Mouse (Mus musculus) urinary bladder, postnatal 4 days (tissue): ENCODE measurements around the gene Hmgn5.

ENCODE experiments used
- DNase-seq, 2 experiments: peaks; one replicate each; pipeline ENCODE4 v3.0.0; 2021 to 2022; ENCODE audit warnings: low spot score in 2 of 2

The Hmgn5 gene

DNA sequence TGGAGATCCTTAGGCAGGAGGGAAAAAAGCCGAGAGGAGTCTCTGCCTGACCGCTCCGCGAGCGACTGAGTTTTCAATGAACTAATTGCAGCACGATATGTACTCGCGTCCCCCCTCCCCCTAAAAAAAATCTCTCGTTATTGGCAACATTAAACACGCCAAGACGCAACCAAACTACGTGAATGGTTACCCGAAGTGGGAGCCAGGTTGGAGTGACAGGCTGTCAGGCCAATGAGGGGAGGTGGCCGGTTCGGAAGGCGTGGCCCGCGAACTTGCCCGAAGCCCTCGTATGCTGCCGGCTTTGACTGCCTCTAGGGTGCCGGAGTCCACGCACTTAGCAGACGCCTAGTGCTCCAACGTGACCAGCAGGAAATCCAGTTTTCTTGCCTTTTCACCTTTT lies at the start of gene Hmgn5:
TSS of gene Hmgn5 (minus strand) at position 122 of the 400 bp plus-strand sequence.
- peak; percentile 89 to 94 for DNase-seq

GRCm38 (mm10) chrX:109047773-109048172 lies 34.6 kb upstream of the Hmgn5 start:
- DNase-seq: no peak

DNA sequence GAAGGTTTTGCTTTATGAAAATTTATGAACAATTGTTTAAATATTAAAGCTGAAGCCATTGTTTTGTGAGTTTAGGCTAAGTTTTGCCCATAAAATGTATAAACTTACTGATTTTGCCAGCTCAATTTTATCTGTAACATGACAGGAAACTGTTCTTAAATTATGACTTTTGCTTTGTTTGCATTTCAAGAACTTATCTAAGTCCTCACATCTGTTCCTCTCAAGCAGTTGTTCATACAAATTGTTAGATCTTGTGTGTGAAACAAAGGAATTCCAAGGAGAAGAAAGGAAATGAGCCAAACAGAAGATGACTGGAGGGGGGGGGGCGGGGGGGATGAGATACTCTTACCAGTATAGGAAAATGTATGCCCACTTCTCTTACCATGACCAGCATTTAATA lies 13.0 kb upstream of the Hmgn5 start:
- DNase-seq: no peak

- no peak for DNase-seq
Observed at GRCm38 (mm10) chrX:109020858-109021257, 7.7 kb upstream of the Hmgn5 start.

DNA sequence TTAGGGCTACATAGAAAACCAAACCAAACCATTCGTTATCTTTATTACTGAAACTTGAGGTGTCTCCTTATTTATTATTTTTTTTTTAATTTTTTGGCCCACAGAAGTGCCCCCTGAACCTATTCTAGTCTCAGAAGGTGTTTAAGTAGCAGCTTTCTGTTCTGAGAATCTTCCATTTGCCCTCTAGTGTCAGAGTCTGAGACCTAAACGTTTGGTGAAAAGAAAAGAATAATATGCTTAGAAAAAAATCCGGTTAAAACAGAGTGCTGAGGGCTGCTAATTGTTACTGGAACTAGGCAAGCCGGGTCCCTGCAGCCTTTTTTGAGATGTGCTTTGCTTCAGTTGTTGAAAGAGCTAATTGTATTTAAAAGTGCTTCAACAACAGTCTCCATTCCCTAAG lies 962 bp upstream of the Hmgn5 start:
- no peak for DNase-seq

DNA sequence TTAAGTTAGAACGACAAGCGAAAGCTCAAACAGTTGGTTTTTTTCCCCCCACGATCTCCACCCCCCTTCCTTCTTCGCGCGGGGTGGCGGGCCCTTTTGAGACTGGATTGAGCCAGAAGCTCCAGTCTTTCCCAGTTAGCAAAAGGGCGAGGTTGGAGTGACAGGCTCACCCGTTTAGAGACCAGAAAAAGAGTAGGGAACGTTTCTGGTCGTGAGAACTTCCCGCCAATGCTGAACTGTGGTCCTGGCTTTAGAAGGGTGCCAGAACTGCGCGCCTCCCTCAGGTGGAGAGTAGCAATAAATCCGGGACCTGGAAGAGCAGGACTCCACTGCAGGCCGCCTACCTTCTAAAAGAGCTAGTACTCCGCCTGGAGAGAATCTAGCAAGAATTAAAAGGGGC lies 482 bp upstream of the Hmgn5 start:
- peak in 1 of 2 experiments; percentile 17 for DNase-seq

- DNase-seq: peak in 1 of 2 experiments; percentile 16
Observed at GRCm38 (mm10) chrX:109012371-109013031, 703 bp downstream of the Hmgn5 start.

- DNase-seq: no peak
Observed at GRCm38 (mm10) chrX:109011611-109012185, 1.5 kb downstream of the Hmgn5 start.

DNA sequence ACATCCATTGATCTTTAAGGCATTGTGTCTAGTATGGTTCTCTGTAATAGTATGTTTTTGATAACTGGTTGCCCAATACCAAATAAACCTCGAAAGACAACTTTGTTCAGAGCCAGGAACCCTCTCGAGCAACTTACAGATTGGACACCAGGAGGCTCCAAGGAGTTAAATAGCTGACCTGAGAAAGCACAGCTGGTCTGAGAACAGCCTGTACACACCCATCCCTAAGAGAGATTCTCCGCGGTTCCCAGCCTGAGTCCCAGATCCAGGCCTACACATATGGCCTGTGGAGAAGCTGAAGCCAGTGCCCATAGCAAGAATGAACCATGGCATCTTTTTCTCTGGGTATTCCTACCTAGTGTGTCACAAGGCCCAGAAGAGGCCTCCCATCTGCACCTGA lies 11.9 kb downstream of the Hmgn5 start:
- no peak for DNase-seq
